Mouse (Mus musculus) gastrocnemius, postnatal 14 days (tissue): ENCODE measurements around the gene Inafm2. TPM values are rescaled to one million over a fixed set of nuclear protein-coding genes. Genes with fewer than 3 reads are reported as not detected.

Experiments used
- DNase-seq: peaks from one replicate; pipeline ENCODE4 v3.0.0; 2021; ENCODE audit warnings: mixed read lengths
- intact Hi-C: fragments of 180-260 bp; cut with DNase I; formaldehyde crosslinking; loops from one replicate; pipeline ENCODE4 v1.15.1; 2025; ENCODE audit warnings: low total_unique reads
- total RNA-seq, 2 experiments: library from RNA; stranded (reverse); gene quantifications; 2 replicates each; pipeline ENCODE4 v1.2.3; 2021

The Inafm2 gene
- total RNA-seq, 2 experiments from 2014 or later = 5.3 TPM

DNA sequence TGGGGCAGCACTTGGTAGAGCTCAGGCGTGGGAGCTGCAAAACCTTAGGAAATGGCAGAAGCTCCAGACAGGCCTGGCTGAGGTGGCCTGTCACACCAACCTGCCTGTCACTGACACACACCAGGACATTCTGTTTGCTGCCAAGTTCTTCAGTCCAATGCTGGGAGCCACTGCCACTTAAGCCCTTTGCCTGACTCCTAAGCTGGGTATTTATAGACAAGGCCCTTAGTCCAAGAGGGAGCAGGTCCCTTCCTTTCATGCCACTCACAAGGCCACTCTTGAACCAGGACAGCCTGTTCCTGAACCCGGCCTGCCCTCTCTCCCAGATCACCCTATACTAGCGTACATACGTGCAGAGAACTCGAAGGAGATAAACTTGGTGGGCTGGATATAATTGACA, 28.9 kb upstream of the Inafm2 start:
- no peak for DNase-seq
- intact Hi-C loops = no loop called here

DNA sequence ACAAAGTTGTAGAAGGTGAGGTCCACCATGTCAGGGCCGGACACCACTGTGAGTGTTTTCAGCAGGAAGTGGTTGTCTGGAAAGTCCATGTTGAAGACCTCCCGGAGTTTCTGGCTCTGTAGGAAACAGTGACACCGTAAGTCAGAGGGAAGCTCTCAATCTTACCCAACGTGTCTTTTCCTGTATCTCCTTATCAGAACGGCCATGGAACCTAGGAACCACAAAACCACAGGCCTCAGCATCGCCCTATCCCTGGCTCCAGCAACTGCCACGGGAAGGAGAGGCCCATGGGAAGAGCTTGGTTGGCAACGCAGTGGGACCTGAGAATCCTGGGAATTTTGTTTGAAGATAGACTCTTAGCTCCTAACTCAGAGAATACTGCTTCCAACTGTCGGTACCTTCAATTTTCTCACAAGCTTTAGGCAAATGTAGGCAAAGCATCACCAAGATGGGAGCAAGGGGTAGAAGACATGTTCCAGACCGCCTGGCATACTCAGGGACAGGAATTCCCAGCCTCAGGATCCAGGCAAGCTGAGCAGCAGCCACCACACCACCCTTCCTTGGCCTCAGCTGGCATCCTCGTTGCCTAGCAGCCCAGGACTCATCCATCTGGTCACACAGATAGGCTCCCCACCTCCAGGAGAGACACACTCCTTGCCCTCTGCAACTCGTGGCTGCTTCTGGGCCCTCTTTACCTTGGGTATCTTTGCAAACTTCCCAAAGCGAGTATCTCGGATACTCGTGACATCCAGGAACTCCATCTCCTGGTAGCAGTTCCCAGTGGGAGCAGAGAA, 21.7 kb upstream of the Inafm2 start:
- DNase-seq = no peak
- intact Hi-C loops = no loop called here

DNA sequence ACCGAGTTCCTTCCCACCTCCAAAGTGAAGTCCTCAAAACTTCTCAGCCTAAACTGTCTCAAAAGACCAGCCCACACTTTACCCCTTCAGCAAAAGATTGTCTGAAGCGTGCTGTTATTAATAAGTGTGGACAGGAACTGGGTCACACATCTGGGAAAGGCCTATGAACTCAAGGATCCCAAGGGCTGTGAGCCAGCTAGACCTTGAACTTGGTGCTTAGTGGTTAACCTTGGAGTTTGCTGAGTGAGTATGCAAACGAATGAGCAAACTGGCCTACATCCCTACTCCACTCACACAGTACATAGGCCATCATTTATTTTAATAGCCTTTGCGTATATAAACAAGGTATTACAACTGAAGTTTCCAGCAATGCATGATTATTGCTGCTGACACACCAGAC, 20.0 kb upstream of the Inafm2 start:
- intact Hi-C loops = no loop called here
- no peak for DNase-seq

DNA sequence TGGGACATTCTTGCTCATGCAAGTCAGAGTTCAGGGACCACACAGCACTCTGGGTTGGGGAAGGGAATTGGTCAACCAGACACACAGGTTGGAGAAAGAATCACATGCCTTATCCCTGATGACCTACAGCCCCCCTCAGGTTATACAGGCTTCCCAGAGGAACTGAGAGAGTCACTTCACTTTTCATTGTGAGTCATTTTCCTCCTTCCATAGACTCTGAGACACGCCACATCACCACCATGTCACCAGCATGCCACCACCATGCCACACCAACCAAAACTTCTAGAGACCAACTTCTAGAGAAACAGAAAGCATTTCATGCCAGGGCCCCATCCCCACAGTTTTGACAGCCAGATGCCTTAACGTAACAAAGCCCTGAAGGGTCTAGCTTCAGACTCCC, 18.7 kb upstream of the Inafm2 start:
- intact Hi-C loops = no loop called here
- DNase-seq = no peak

DNA sequence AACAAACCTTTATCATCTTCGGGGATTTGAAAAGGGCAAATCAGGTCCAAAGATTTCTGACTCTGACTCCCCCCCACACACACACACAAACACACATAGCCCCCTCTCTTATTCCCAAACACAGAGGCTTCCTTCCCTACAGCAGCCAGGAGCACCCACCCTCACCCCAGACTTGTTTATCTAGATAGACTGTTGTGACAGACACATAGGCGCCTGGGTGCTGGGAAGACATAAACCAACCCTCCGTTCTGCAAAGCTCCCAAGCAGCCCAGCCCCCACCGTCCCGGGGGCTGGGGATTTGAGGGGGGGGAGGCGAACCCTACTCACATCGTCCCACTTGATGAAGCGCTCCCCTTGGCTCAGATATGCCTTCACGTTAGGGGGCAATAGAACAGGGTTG, 17.6 kb upstream of the Inafm2 start:
- no peak for DNase-seq
- intact Hi-C loops = no loop called here

DNA sequence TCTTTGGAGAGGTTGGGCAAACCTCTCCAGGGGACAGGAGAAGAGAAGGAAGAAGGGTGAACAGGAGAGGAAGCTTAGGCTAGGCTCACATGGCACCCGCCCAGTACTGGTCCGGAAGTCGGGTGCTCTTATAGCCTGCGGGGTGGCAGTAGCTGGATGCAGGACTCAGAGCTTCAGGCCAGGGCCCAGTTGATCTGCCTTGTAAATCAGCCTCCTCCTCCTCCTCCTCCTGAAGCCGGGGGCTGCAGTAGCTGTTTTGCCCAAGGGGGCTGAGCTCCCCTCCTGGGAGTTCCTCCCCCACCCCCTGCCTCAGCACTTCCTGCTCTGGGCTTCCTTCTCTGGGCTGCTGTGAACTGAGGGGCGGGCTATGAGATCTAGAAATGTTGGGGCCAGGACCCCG, 17.2 kb upstream of the Inafm2 start, which contains the start of gene Plcb2:
Gene Plcb2, minus strand, starts transcription at position 102 of the 400 bp plus-strand sequence.
- no peak for DNase-seq
- intact Hi-C loops = no loop called here

DNA sequence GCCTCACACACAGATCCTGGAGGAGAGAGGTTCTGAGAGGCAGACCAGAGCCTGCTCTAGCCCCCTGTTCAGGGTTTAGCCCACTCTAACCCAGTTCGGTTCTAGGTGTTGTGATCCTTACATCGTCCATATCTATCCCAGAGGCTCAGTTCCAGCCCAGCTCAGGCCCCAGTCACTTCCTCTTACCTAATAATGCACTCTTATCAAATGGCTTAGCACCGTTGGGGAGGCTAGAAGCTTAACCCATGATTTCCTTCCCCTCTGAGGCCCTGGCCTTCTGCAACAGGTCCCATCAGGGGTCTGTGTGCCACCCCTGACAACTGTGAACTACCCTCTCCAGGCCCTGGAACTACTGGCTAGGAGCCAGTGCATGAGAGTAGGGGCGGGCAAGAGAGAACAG, 16.4 kb upstream of the Inafm2 start:
- no peak for DNase-seq
- intact Hi-C loops = no loop called here

DNA sequence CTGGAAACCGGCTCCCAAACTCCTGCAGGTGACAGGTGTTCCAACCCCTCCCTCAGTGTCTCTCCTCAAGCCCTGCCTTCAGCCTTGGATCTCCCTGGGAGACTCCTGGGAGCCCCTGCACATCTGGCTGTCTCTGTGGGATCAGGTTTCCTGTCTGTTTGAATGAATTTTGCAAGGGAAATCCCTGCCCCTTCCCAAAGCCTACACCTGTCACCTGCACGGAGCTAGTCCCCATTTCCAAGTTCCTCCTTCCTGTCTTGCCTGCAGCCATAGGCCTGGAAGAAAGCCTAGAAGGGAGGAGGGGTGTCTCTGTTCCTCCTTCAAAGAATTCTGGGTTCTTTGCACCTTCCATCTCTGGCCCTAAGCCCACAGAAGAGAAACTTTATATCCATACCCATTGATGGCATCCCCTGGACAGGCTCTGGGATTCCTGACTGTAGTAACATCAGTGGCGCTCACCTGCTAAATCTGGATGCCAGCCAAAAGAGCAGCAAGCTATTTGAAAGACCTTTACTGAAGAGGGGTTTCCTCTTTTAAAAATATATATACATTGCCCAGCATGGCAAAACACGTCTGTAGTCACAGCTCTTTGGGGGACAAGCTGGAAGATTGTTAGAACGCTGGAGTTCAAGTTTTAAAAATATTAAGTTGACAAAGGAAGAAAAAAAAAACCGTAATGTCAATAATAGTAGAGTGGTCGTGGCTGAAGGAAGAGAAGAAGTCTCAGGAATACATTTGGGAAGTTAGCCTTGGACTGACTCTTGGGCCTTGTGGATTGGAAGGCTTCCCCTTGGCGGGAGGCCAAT, 15.5 kb upstream of the Inafm2 start:
- no peak for DNase-seq
- intact Hi-C loops = no loop called here

DNA sequence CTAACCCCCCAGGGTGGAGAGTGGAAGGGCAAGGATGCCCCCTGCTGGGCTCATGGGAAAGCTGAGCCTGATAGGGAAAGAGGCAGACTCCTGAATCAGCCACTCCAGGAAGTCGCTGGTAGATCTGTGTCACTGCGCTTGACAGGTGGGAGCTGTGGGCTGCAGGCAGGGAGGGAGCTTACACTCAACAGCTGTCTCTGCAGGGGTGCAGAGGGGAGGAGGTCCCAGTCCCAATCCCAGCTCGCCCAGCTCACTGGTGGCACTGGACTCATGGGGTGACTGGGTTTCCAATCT, 15.0 kb upstream of the Inafm2 start:
- DNase-seq = peak; percentile 77
- intact Hi-C loops = no loop called here

DNA sequence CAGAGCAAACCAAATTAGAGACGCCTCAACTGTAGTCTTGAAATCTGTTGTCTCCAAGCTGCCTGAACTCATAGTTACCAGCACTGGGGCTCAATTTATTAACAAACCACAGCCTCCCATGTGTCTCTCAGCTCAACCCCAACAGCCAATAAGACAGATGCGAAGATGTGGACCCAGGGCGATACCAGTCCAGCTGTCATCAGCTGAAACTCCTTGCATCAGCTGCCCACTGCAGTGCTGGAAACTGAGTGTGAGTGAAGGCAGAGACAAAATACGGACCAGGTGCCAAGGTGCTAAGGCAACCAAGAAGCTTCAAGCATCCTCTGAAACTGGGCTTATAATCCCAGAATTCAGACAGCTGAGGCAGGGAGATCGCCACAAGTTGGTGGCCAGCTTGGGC, 13.6 kb upstream of the Inafm2 start:
- no peak for DNase-seq
- intact Hi-C loops = no loop called here

DNA sequence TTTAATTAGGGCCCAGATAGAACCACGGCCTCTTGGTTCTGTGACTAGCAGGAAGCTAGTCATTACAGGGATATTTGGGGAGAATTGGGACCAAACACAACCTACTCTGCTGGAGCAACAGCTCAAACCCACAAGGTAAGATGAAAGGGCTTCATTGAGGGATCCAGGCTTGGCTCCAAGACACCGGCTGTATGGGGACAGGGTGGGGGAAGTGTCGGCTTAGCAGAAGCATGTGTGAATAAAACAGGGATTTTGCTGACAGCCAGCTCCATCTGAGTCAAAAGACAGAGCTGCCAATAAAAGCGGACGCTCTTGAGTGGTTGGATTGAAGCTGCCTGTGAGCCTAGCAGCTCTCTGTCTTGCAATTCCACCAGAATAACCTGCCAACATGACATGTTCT, 12.2 kb upstream of the Inafm2 start:
- intact Hi-C loops = no loop called here
- no peak for DNase-seq

DNA sequence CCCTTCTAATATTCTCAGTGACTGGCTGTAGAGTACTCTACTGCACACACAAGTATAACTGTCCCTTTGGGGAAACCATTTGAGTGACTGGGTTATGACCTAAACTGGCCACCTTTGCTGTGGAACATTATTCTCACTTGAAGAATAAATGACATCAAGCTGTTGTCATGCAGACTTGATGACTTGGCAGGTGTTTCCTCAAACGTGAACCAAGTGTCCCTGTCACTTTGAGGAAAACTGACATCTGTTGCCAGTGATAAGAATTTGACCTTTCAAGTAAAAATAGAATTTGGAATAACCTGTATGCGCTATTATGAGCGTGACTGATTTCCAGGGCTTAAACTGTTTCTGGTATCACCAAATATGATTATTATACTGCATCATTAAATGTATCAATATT, 5.2 kb upstream of the Inafm2 start:
- intact Hi-C loops = loop anchor here (5.0 kb wide), 1 partner anchor 142 kb away; no protein-coding TSS in a partner anchor

DNA sequence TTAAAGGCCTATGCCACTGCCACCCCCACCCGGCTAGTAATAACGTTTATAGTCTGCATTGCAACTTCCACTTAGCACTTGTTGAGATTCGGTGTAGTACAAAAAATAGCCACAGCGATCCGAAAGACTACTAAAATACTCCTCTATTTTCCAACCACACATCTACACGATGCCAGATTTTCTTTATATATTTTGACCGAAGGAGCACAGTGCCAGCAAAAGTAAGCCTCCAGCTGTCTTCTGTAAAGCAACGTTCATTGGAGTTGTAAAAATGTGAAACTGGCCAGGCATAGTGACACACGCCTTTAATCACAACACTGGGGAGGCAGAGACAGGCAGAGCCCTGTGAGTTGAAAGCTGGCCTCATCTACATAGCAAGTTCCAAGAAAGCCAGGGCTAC, 4.4 kb upstream of the Inafm2 start:
- no peak for DNase-seq
- intact Hi-C loops = loop anchor here (5.0 kb wide), 1 partner anchor 141 kb away; no protein-coding TSS in a partner anchor

More for the DNA sequence above, 5.2 kb upstream of the Inafm2 start:
- no peak for DNase-seq

DNA sequence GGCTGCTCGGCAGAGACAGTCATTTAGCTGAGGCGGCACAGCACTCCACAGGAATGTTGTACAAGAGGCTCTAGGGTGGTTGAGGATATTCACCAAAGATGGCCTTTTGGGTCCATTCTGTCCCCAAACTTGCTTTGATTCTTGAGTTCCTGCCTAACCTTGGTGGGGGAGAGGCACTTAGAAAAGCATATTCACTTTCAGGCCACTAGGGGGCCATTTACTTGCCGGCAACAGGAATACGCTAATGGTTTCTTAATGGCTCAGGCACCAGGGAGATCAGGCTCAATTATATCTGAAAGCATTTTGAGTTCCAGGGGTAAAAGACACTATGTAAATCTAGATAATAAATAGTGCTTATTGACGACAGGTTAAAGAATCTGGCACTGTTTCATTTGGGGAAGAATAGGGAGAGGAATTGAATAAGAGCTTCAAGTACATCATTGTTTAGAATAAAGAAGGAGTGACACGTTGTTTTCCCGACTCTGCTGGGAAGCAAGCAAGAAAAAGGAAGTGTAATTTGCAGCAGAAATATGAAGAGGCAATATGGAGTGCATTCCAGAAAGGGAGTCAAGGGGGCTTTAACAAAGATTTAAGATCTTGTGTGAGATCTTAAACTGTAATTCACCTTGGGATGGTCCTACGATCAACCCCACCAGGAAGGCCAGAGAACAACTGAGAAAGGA, 2.2 kb upstream of the Inafm2 start:
- DNase-seq = no peak
- intact Hi-C loops = loop anchor here (5.0 kb wide), 1 partner anchor 139 kb away; no protein-coding TSS in a partner anchor

DNA sequence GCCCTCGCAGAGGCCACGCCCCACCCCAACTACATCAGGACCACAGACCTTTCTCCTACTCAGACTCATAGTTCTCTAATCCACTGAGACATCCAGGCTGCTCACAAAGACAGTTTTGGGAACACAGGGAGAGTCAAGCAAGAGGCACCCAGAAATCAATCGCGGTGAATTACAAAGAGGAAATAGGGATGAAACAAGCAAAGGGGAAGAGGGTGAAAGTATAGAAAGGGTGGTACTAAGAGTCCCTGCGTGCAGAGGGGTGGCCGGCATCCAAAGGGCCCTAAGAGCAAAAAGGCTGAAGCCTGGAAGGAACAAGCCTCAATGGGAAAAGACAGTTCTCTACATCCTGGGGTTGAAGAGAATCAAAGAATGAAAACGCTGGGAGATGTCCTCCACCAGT, 937 bp upstream of the Inafm2 start:
- intact Hi-C loops = loop anchor here (5.0 kb wide), 1 partner anchor 138 kb away; no protein-coding TSS in a partner anchor
- DNase-seq = no peak

DNA sequence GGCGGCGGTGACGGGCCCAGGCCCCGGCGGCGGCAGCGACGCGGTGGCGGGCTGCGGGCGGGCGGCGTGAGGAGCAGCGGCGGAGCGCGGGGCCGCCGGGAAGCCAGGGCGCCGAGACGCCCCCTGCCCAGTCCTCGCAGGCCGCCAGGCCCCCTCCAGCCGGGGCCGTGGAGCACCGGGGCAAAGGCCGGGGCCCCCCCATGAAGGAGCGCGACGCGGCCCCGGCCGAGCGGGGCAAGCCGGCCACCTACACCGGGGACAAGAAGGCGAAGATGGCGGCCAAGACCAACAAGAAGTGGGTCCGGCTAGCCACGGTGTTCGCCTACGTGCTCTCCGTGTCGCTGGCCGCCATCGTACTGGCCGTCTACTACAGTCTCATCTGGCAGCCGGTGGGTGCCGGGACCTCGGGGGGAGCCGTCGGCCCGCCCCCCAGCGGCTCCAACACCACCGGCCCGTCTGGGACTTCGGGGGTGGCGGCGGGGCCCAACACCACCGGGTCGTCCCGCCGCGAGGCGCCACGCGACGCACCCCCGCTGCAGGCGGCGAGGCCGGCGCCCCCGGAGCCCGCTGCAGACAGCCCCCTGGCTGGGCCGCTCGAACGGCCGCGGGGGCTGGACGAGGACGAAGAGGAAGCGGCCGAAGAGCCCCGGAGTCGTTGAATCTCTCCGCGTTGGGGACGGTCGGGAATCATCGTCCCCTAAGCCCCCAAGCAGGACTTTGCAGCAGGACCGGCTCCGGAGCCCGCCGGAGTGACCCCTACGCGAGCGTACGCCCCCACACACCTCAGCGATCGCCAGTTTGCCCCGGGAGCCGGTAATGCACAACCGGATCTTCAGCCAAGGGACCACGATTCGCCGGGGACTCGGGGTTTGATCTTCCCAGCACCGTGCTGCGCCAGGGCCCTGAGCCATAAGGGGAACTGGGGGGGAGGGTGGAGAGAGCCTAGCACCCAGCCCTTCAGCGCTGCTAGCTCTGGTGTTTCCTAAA, 650 bp downstream of the Inafm2 start:
- no peak for DNase-seq
- intact Hi-C loops = no loop called here

DNA sequence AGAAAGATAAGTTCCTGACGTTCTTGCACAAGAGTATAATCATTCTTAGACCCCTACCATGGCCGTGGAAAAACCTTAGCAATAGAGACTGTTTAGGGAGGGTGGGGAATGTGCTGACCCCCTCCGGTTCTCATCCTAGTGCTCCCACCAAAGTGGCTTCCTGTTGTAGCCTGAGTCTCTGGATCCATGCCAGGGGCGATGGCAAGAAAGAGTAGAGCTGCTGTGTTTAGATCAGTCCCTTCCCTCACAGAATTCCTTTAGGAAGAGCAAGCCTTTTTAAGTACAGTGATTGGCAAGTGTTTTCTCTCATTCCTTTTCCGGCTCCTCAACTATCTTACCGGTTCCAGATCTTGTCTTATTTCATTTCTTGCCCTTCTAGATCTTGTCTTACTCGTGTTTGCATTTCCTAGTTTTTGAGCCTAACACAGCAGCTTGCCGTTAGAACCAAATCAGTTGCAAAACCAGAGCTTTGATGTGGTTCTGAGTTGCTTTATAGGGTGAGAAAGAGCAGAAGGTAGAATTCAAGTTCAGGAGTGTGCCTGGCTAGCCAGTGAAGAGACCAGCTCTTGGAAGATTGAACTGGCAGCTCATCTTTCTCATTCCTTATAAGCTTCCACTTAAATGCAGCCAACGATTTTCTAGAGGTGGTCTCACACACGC, 1.9 kb downstream of the Inafm2 start:
- no peak for DNase-seq
- intact Hi-C loops = no loop called here

DNA sequence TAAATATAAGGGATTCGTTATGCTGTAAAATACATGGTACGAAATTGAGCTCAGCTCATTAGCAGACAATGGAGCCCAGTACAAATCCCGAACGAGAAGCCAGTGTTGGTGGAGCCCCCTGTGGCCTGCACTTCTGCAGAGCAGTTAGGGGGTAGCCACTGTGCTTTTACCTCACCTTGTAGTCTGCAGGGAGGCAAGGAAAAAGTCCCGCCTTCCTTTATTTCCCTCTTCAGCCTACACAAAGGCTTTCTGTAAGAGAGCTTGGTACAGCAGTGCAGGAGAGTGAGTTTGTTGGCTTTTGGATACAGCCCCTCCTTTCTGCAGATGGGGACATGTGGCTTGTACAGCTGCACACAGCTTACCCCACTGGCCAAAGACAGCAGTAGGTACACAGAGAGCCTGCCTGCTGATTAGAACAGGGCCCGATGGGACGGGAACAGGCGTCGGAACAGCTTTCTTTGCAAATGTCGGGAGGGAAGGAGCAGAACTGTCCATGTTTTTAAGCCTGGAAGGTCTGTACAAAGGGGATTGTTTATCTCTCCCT, 3.9 kb downstream of the Inafm2 start:
- intact Hi-C loops = no loop called here

More for the DNA sequence above, 3.9 kb downstream of the Inafm2 start:
- DNase-seq = no peak
